Mouse (Mus musculus): Measurements from ENCODE around the gene Def8. TPM values are rescaled to one million over a fixed set of nuclear protein-coding genes. Genes with fewer than 3 reads are reported as not detected.
"Not testable (repeated sequence)": the region's sequence is repeated elsewhere in the genome, so short reads cannot be mapped to it uniquely, and the experiment has no call there.

Gene Def8
- polyA plus RNA-seq, 1 experiment from 2014 or later: 47.4 TPM

DNA sequence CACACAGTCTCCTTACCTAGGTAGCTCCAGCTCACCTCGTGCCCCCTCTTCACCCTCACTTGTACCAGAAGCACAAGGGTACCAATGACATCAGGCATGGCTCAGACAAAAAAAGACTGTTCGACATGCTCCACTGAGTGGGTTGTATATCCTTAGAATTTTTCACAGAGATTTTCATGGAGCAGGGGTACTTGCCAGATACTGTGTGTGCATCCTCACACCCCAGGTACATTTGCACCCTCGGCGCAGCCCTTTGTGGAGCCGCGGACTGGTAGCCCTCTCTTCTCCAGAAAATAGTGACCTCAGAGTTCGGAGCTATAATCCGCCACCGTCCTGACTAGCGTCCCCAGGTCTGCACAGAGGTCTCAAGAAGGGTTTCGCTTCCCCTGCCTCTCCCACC is 12.5 kb upstream of the Def8 start:
- 4% methylated on average over 11 of the region's 11 CpGs for WGBS
- peak overlapping the region; percentile 96 for H3K27ac ChIP-seq (ENCODE audit: low read depth, low read length)
- H3K4me1 ChIP-seq (ENCODE audit: control insufficient read depth, insufficient read depth, low read length): peaks cover 17% of the 10 kb centered on the region
- peak; percentile 6; the same call in 1 of the 2 replicates for ATAC-seq (ENCODE audit: low read depth)
- H3K4me3 ChIP-seq (ENCODE audit: low read depth, low read length): peak overlapping the region; percentile 62
- no peaks in the 10 kb centered on the region for H3K9me3 ChIP-seq (ENCODE audit: control insufficient read depth, low read length)
- H3K27me3 ChIP-seq (ENCODE audit: control insufficient read depth, insufficient read depth, low read length): no peaks in the 10 kb centered on the region
- H3K4me2 ChIP-seq (ENCODE audit: low read depth, low read length): peak overlapping the region; percentile 98
- H3K36me3 ChIP-seq (ENCODE audit: control insufficient read depth, insufficient read depth, low read length): no peaks in the 10 kb centered on the region
- peak overlapping the region; percentile 91 for H3K9ac ChIP-seq (replicated peaks; ENCODE audit: low read depth, low read length)

DNA sequence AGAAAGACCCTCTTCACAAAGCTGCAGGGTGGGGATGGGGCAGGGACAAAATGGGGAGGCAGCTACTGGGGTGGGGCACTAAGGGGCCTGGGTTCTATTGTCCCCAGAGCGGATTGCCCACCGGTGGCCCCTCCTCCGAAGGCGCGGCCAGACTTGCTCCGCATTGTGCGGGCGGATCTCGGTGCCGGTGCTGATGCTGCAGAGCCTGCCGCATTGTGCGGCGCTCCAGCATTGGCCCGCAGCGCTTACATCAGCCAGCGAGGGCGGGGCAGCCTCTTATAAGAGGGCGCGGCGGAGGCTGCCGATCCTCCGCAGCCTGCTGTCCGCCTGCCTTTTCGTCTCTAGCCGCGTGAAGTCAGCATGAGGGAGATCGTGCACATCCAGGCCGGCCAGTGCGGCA is 12.1 kb upstream of the Def8 start, which contains the start of gene Tubb3:
Gene Tubb3, plus strand, starts transcription at position 179 of the 400 bp plus-strand sequence.
- peak within 1 kb of the TSS; percentile 98 for H3K4me2 ChIP-seq (ENCODE audit: low read depth, low read length)
- WGBS: 1% methylated on average over 29 of the region's 29 CpGs

DNA sequence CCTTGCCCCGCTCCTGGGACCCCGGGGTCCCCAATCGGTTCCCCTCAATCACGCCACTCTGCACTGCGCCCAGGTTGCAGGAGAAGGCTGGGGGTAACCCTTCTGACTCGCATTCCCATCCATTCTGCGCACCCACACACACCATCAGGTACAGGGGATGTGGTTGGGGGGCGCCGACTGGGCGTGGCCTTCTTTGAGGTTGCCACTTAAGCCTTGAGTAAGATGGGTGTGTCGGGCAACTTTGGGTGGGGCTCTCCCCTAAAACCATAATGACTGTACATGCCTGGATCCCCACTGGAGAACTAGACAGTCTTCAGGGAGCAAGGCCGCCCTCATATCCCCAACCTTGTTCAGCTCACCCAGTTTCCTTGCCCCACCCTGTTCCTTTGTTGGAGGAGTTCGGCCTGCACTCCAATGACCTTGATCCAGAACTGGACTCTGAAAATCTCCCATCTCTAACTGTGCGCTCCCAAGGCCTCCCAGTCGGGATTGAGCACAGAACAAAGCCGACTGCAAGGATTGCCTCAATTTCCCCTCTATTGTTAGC is 11.5 kb upstream of the Def8 start:
- Histone ChIP-seq H3K9me3 (ENCODE audit: control insufficient read depth, low read length) (no peaks in the 10 kb centered on the region), H3K9ac (replicated peaks; ENCODE audit: low read depth, low read length) (peak overlapping the region; percentile 91), H3K4me3 (ENCODE audit: low read depth, low read length) (peak overlapping the region; percentile 62), H3K27ac (ENCODE audit: low read depth, low read length) (peak overlapping the region; percentile 96), H3K36me3 (ENCODE audit: control insufficient read depth, insufficient read depth, low read length) (no peaks in the 10 kb centered on the region), H3K27me3 (ENCODE audit: control insufficient read depth, insufficient read depth, low read length) (no peaks in the 10 kb centered on the region), H3K4me1 (ENCODE audit: control insufficient read depth, insufficient read depth, low read length) (peaks cover 19% of the 10 kb centered on the region), H3K4me2 (ENCODE audit: low read depth, low read length) (peak overlapping the region; percentile 98)
- WGBS: 4% methylated on average over 15 of the region's 16 CpGs
- ATAC-seq (ENCODE audit: low read depth): peak; percentile 29

More for the DNA sequence above, 12.1 kb upstream of the Def8 start, which contains the start of gene Tubb3:
- Histone ChIP-seq H3K27ac (ENCODE audit: low read depth, low read length) (peak within 1 kb of the TSS; percentile 96), H3K4me3 (ENCODE audit: low read depth, low read length) (peak within 1 kb of the TSS; percentile 62), H3K9ac (replicated peaks; ENCODE audit: low read depth, low read length) (peak within 1 kb of the TSS; percentile 91), H3K36me3 (ENCODE audit: control insufficient read depth, insufficient read depth, low read length) (no peaks in the 10 kb centered on the region), H3K9me3 (ENCODE audit: control insufficient read depth, low read length) (no peaks in the 10 kb centered on the region), H3K4me1 (ENCODE audit: control insufficient read depth, insufficient read depth, low read length) (peaks cover 17% of the 10 kb centered on the region), H3K27me3 (ENCODE audit: control insufficient read depth, insufficient read depth, low read length) (no peaks in the 10 kb centered on the region)
- ATAC-seq (ENCODE audit: low read depth): peak; percentile 91

DNA sequence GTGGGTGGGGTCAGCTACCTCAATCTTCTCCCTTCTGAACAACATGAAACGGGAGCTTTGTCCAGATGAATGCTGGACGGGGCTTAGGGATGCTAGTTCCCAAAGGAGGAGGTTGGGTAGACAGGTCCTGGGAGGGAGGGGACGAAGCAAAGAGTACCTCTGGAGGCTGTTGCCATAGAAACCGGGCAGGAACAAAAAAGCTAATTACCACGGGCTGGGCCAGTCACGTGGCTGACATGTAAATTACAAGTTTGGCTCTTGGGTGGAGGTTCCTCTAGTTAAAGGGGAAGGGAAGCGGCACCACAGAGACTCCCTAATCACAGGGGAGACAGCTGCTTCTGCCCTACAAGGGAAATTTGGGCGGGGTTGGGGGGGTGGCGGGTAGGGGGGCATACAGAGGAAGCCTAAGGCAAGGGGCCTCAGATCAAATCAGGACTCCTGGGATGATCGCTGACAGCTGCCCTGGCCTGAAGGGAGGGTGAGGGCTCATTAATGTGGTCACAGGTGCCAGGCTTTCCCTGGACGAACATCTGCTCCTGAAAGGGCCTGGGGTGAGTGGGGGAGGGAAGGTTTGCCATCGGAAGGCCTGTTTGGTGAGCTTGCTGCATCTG is 10.7 kb upstream of the Def8 start:
- 0 out of 2 replicates have a peak, but pooled peaks have one; percentile 1 for ATAC-seq (ENCODE audit: low read depth)
- Histone ChIP-seq H3K27me3 (ENCODE audit: control insufficient read depth, insufficient read depth, low read length) (no peaks in the 10 kb centered on the region), H3K4me2 (ENCODE audit: low read depth, low read length) (peak overlapping the region; percentile 98), H3K27ac (ENCODE audit: low read depth, low read length) (peak overlapping the region; percentile 96), H3K9me3 (ENCODE audit: control insufficient read depth, low read length) (no peaks in the 10 kb centered on the region), H3K36me3 (ENCODE audit: control insufficient read depth, insufficient read depth, low read length) (no peaks in the 10 kb centered on the region), H3K4me3 (ENCODE audit: low read depth, low read length) (peak overlapping the region; percentile 62), H3K9ac (replicated peaks; ENCODE audit: low read depth, low read length) (peak overlapping the region; percentile 91), H3K4me1 (ENCODE audit: control insufficient read depth, insufficient read depth, low read length) (peaks cover 20% of the 10 kb centered on the region)
- under 1% methylated on average over 12 of the region's 12 CpGs for WGBS

DNA sequence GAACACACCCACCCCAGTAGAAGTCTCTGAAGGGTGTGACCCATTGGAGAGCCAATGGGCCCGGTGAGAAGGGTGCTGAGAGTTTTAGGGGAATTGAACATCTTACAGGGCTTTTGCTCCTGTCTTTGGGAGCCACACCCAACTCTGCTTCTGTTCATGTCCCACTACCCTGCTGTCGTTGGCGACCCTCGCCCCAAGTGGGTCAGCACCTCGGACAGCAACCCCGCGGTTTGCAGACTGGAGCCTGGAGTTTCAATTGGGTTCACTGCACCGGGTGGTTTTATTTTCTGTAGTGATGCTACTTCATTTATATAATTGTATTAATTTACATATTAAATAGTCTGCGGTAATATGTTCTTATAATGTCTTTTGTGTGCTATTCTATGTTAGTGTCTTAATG is 9.1 kb upstream of the Def8 start:
- H3K4me2 ChIP-seq (ENCODE audit: low read depth, low read length): peak overlapping the region; percentile 98
- peaks cover 13% of the 10 kb centered on the region for H3K36me3 ChIP-seq (ENCODE audit: control insufficient read depth, insufficient read depth, low read length)
- peak overlapping the region; percentile 62 for H3K4me3 ChIP-seq (ENCODE audit: low read depth, low read length)
- H3K27me3 ChIP-seq (ENCODE audit: control insufficient read depth, insufficient read depth, low read length): no peaks in the 10 kb centered on the region
- 7% methylated on average over 9 of the region's 9 CpGs for WGBS
- no peak for ATAC-seq (ENCODE audit: low read depth)
- peaks cover 16% of the 10 kb centered on the region for H3K4me1 ChIP-seq (ENCODE audit: control insufficient read depth, insufficient read depth, low read length)
- H3K9me3 ChIP-seq (ENCODE audit: control insufficient read depth, low read length): no peaks in the 10 kb centered on the region
- H3K9ac ChIP-seq (replicated peaks; ENCODE audit: low read depth, low read length): peak overlapping the region; percentile 91
- H3K27ac ChIP-seq (ENCODE audit: low read depth, low read length): 0 out of 2 replicates have a peak overlapping the region, but pooled peaks have one; percentile 3

DNA sequence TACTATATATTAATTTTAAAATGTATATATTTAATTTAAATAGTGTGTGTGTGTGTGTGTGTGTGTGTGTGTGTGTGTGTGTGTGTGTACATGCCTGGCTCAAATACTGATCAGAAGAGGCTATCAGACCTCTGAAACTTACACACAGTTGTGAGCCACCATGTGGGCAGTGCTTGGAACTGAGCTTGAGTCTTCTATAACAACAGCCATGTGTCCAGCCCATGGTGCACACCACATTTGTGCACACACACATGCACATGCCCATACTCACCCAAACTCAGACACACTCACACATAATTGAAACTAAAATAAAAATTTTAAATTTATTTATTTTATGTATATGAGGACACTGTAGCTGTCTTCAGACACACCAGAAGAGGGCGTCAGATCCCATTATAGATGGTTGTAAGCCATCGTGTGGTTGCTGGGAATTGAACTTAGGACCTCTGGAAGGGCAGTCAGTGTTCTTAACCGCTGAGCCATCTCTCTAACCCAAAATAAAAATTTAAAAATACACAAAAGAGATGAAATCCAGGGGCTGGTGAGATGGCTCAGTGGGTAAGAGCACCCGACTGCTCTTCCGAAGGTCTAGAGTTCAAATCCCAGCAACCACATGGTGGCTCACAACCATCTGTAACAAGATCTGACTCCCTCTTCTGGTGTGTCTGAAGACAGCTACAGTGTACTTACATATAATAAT is 8.2 kb upstream of the Def8 start:
- H3K27ac ChIP-seq (ENCODE audit: low read depth, low read length); H3K9me3 ChIP-seq (ENCODE audit: control insufficient read depth, low read length); ATAC-seq (ENCODE audit: low read depth); H3K4me1 ChIP-seq (ENCODE audit: control insufficient read depth, insufficient read depth, low read length); H3K27me3 ChIP-seq (ENCODE audit: control insufficient read depth, insufficient read depth, low read length); H3K9ac ChIP-seq (replicated peaks; ENCODE audit: low read depth, low read length): not testable (repeated sequence)
- peak overlapping the region; percentile 98 for H3K4me2 ChIP-seq (ENCODE audit: low read depth, low read length)
- 81% methylated on average over 5 of the region's 5 CpGs for WGBS
- H3K4me3 ChIP-seq (ENCODE audit: low read depth, low read length): peak overlapping the region; percentile 62; the same call in 1 of the 2 replicates
- peaks cover 20% of the 10 kb centered on the region for H3K36me3 ChIP-seq (ENCODE audit: control insufficient read depth, insufficient read depth, low read length)

DNA sequence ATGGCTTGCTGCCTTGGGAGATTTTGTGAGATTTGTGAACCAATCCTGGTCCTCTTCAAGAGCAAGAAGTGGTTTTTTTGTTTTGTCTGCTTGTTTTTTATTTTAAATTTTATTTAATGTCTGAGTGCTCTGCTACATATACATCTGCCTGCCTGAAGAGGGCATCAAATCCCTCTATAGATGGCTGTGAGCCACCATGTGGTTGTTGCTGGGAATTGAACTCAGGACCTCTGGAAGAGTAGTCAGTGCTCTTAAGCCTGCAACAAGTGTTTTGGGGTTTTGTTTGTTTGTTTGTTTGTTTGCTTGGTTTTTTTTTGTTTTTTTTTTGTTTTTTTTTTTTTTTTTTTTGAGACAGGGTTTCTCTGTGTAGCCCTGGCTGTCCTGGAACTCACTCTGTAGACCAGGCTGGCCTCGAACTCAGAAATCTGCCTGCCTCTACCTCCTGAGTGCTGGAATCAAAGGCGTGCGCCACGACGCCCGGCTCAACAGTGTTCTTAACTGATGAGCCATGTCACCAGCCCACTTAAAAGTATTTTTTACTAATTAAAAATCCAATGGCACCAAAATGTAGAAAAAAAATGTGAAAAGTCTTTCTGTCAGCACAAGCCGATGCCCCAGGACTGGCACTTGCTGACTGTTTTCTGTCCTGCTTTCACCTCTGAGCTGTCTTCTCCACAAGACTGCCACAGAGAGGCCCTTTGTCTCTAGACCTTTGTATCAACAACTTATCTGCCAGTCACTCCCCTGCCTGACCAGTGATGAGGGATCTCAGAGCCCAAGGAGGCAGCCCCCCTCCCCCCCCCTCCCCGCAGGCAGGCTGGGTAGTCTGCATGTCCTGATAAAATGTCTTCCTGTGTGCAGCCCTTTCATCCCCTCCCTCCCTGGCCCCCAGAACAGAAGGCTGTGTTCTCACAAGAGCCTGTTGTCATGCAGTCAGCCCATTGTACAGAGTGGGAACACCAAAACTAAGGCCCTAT is 7.1 kb upstream of the Def8 start:
- Histone ChIP-seq H3K9ac (replicated peaks; ENCODE audit: low read depth, low read length) (no peak overlapping the region), H3K9me3 (ENCODE audit: control insufficient read depth, low read length) (no peaks in the 10 kb centered on the region), H3K36me3 (ENCODE audit: control insufficient read depth, insufficient read depth, low read length) (peaks cover 30% of the 10 kb centered on the region), H3K4me1 (ENCODE audit: control insufficient read depth, insufficient read depth, low read length) (peaks cover 6% of the 10 kb centered on the region), H3K4me3 (ENCODE audit: low read depth, low read length) (peak overlapping the region; percentile 6; the same call in 1 of the 2 replicates), H3K27me3 (ENCODE audit: control insufficient read depth, insufficient read depth, low read length) (no peaks in the 10 kb centered on the region), H3K27ac (ENCODE audit: low read depth, low read length) (no peak overlapping the region), H3K4me2 (ENCODE audit: low read depth, low read length) (peak overlapping the region; percentile 26)
- WGBS: 88% methylated on average over 8 of the region's 8 CpGs
- no peak for ATAC-seq (ENCODE audit: low read depth)

DNA sequence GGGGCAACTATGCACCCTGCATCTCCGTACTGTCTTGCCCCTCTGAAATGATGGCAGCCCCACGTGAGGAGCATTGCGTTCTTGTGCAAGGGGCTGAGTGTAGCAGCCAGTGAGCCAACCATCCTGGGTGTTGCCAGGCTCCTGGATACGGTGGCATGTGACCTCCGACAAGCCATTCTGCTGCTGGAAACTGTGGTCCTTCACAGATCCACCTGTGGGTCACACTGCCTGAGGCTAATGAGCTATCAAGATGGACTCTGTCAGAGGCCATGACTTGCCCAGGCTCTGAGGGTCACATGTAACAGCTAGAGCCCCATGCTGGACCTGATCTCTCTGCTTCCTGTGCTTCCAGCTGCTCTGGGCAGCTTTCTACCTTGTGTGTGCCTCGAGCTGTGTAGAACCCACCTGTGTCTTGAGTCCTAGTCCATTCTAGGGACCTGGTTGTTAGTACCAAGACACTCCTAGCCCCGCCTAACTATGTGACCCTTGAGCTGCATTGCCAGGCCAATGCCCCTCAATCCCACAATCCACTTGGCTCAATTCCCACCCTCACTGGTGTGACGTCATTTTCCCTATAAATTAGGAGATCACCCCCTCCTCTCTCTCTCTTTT is 6.3 kb upstream of the Def8 start:
- Histone ChIP-seq H3K36me3 (ENCODE audit: control insufficient read depth, insufficient read depth, low read length) (peaks cover 35% of the 10 kb centered on the region), H3K9me3 (ENCODE audit: control insufficient read depth, low read length) (no peaks in the 10 kb centered on the region)
- WGBS: 76% methylated on average over 8 of the region's 8 CpGs

More for the DNA sequence above, 6.3 kb upstream of the Def8 start:
- Histone ChIP-seq H3K4me1 (ENCODE audit: control insufficient read depth, insufficient read depth, low read length) (peaks cover 6% of the 10 kb centered on the region), H3K9ac (replicated peaks; ENCODE audit: low read depth, low read length) (no peak overlapping the region), H3K4me2 (ENCODE audit: low read depth, low read length) (peak overlapping the region; percentile 26), H3K27me3 (ENCODE audit: control insufficient read depth, insufficient read depth, low read length) (no peaks in the 10 kb centered on the region), H3K27ac (ENCODE audit: low read depth, low read length) (no peak overlapping the region), H3K4me3 (ENCODE audit: low read depth, low read length) (no peak overlapping the region)
- ATAC-seq (ENCODE audit: low read depth): no peak

All from neural tube, embryonic 14.5 days (tissue).